Mouse (Mus musculus) MEL (cell line): ENCODE data around the gene Stk4. TPM values are rescaled to one million over a fixed set of nuclear protein-coding genes. Genes with fewer than 3 reads are reported as not detected.

ENCODE experiments used
- DNase-seq: peaks from one replicate; pipeline ENCODE4 v3.0.0; 2011; ENCODE audit warnings: low read depth, low spot score
- H3K27ac ChIP-seq: 2 replicates; pipeline ENCODE4 v1.5.1; 2012; ENCODE audit warnings: low read depth, mild to moderate bottlenecking, control low read depth, low read length, moderate library complexity; ENCODE audit not compliant: control insufficient read depth
- H3K27me3 ChIP-seq, 2 experiments: fragments of 150-350 bp in 1 of 2; sonication (generic) in 1 of 2; 2 replicates each; pipeline ENCODE4 v1.6.1; 2012; ENCODE audit warnings: low read length in 2 of 2, mild to moderate bottlenecking in 2 of 2, improper control_type of control experiment in 1 of 2, moderate library complexity in 1 of 2; ENCODE audit not compliant: insufficient read depth in 2 of 2, control insufficient read depth in 1 of 2
- H3K36me3 ChIP-seq, 2 experiments: 2 replicates each; pipeline ENCODE4 v1.6.1; 2012 to 2014; ENCODE audit warnings: low read length in 2 of 2, improper control_type of control experiment in 1 of 2, inconsistent platforms in 1 of 2, mild to moderate bottlenecking in 1 of 2; ENCODE audit not compliant: insufficient read depth in 2 of 2, control insufficient read depth in 1 of 2
- H3K4me1 ChIP-seq, 2 experiments: fragments of 150-350 bp in 1 of 2; sonication (generic) in 1 of 2; 2 replicates each; pipeline ENCODE4 v1.6.1; 2012; ENCODE audit warnings: low read length in 2 of 2, improper control_type of control experiment in 1 of 2, mild to moderate bottlenecking in 1 of 2; ENCODE audit not compliant: insufficient read depth in 2 of 2, control insufficient read depth in 1 of 2
- H3K4me3 ChIP-seq, 2 experiments: fragments of 150-350 bp in 1 of 2; sonication (generic) in 1 of 2; 2 replicates each; pipeline ENCODE4 v1.5.1; 2012; ENCODE audit warnings: low read depth in 2 of 2, low read length in 2 of 2, mild to moderate bottlenecking in 2 of 2, moderate library complexity in 2 of 2, control low read depth in 1 of 2, improper control_type of control experiment in 1 of 2; ENCODE audit not compliant: control insufficient read depth in 1 of 2, insufficient read depth in 1 of 2
- H3K79me2 ChIP-seq: 2 replicates; pipeline ENCODE4 v1.6.1; 2012; ENCODE audit warnings: mild to moderate bottlenecking, low read length, moderate library complexity; ENCODE audit not compliant: control insufficient read depth, poor library complexity, insufficient read depth
- H3K9ac ChIP-seq: 2 replicates; pipeline ENCODE4 v1.6.1; 2012; ENCODE audit warnings: low read depth, mild to moderate bottlenecking, control low read depth, low read length, moderate library complexity; ENCODE audit not compliant: control insufficient read depth, poor library complexity, severe bottlenecking
- H3K9me3 ChIP-seq: fragments of 150-350 bp; sonication (generic); replicated peaks from 2 replicates; pipeline ENCODE4 v1.6.1; 2012; ENCODE audit warnings: mild to moderate bottlenecking, low read length, improper control_type of control experiment, moderate library complexity; ENCODE audit not compliant: insufficient read depth
- BHLHE40 ChIP-seq: IDR thresholded peaks from 2 replicates; pipeline ENCODE4 v1.6.1; 2012; ENCODE audit warnings: low read depth, mild to moderate bottlenecking, inconsistent platforms, low read length, improper control_type of control experiment, borderline replicate concordance
- CHD1 ChIP-seq: IDR thresholded peaks from 2 replicates; pipeline ENCODE4 v1.6.1; 2012; ENCODE audit warnings: low read depth, mild to moderate bottlenecking, inconsistent platforms, low read length, improper control_type of control experiment
- ELF1 ChIP-seq: IDR thresholded peaks from 2 replicates; pipeline ENCODE4 v1.6.1; 2014; ENCODE audit warnings: low read depth, mild to moderate bottlenecking, inconsistent platforms, low read length, improper control_type of control experiment, moderate library complexity
- ETS1 ChIP-seq: IDR thresholded peaks from 2 replicates; pipeline ENCODE4 v1.6.1; 2012; ENCODE audit warnings: low read depth, mild to moderate bottlenecking, inconsistent platforms, low read length, improper control_type of control experiment, moderate library complexity
- GABPA ChIP-seq: IDR thresholded peaks from 2 replicates; pipeline ENCODE4 v1.6.1; 2012; ENCODE audit warnings: low read depth, mild to moderate bottlenecking, inconsistent platforms, low read length, improper control_type of control experiment, moderate library complexity
- HCFC1 ChIP-seq: IDR thresholded peaks from 2 replicates; pipeline ENCODE4 v1.6.1; 2012; ENCODE audit warnings: low read depth, mild to moderate bottlenecking, inconsistent platforms, low read length, improper control_type of control experiment, moderate library complexity
- KAT2A ChIP-seq: conservative IDR thresholded peaks from 2 replicates; pipeline ENCODE4 v1.6.1; 2012; ENCODE audit warnings: low read depth, low read length, improper control_type of control experiment, inconsistent platforms
- MAFK ChIP-seq: IDR thresholded peaks from 2 replicates; pipeline ENCODE4 v1.6.1; 2011; ENCODE audit warnings: low read depth, mild to moderate bottlenecking, low read length, improper control_type of control experiment, borderline replicate concordance
- MAX ChIP-seq: IDR thresholded peaks from 2 replicates; pipeline ENCODE4 v1.6.1; 2011; ENCODE audit warnings: low read length, improper control_type of control experiment
- MAZ ChIP-seq: IDR thresholded peaks from 2 replicates; pipeline ENCODE4 v1.6.1; 2012; ENCODE audit warnings: low read depth, mild to moderate bottlenecking, inconsistent platforms, low read length, improper control_type of control experiment
- MEF2A ChIP-seq: IDR thresholded peaks from 2 replicates; pipeline ENCODE4 v1.6.1; 2014; ENCODE audit warnings: low read depth, mild to moderate bottlenecking, inconsistent platforms, low read length, improper control_type of control experiment; ENCODE audit not compliant: poor library complexity, insufficient replicate concordance, severe bottlenecking; ENCODE audit errors: extremely low read depth
- MYB ChIP-seq: IDR thresholded peaks from 2 replicates; pipeline ENCODE4 v1.6.1; 2011; ENCODE audit warnings: mild to moderate bottlenecking, low read depth, low read length, improper control_type of control experiment
- MYC ChIP-seq: IDR thresholded peaks from 2 replicates; pipeline ENCODE4 v1.6.1; 2011; ENCODE audit warnings: low read depth, mild to moderate bottlenecking, low read length, improper control_type of control experiment, moderate library complexity
- NRF1 ChIP-seq: IDR thresholded peaks from 2 replicates; pipeline ENCODE4 v1.6.1; 2014; ENCODE audit warnings: low read depth, mild to moderate bottlenecking, inconsistent platforms, low read length, improper control_type of control experiment, moderate library complexity; ENCODE audit not compliant: poor library complexity, insufficient read depth, severe bottlenecking
- POLR2A ChIP-seq, 2 experiments: IDR thresholded peaks; 2 replicates each; pipeline ENCODE4 v1.6.1; 2011 to 2012; ENCODE audit warnings: low read length in 2 of 2, mild to moderate bottlenecking in 2 of 2, control low read depth in 1 of 2, improper control_type of control experiment in 1 of 2, low read depth in 1 of 2, moderate library complexity in 1 of 2; ENCODE audit not compliant: control insufficient read depth in 1 of 2, insufficient read depth in 1 of 2, poor library complexity in 1 of 2
- POLR2AphosphoS2 ChIP-seq: IDR thresholded peaks from 2 replicates; pipeline ENCODE4 v1.6.1; 2011; ENCODE audit warnings: low read length, improper control_type of control experiment
- RAD21 ChIP-seq: IDR thresholded peaks from 2 replicates; pipeline ENCODE4 v1.6.1; 2011; ENCODE audit warnings: mild to moderate bottlenecking, low read depth, low read length, improper control_type of control experiment
- SIN3A ChIP-seq: IDR thresholded peaks from 2 replicates; pipeline ENCODE4 v1.6.1; 2012; ENCODE audit warnings: low read length, improper control_type of control experiment, inconsistent platforms
- TBP ChIP-seq: IDR thresholded peaks from 2 replicates; pipeline ENCODE4 v1.8.0; 2011; ENCODE audit warnings: low read depth, low read length, improper control_type of control experiment
- UBTF ChIP-seq: IDR thresholded peaks from 2 replicates; pipeline ENCODE4 v1.6.1; 2012; ENCODE audit warnings: low read depth, mild to moderate bottlenecking, inconsistent platforms, low read length, improper control_type of control experiment, moderate library complexity, borderline replicate concordance; ENCODE audit not compliant: insufficient read depth
- polyA plus RNA-seq, 2 experiments: library from polyadenylated mRNA; stranded (reverse) in 1 of 2; unstranded in 1 of 2; fragments of >175 nt in 1 of 2; fragments of >200 nt in 1 of 2; gene quantifications; 2 replicates each; pipeline versions ENCODE4 v1.2.1 to v1.2.4; 2012; ENCODE audit warnings: low replicate concordance in 2 of 2, low read depth in 1 of 2; ENCODE audit not compliant: insufficient read length in 2 of 2, insufficient read depth in 1 of 2, missing spikeins in 1 of 2
- total RNA-seq: library from RNA; depleted of rRNA; stranded (reverse); fragments of 300-350 nt; gene quantifications from 2 replicates; pipeline ENCODE4 v1.2.3, GENCODE M21; 2012; rRNA removed

Stk4 gene
- total RNA-seq (41.8 and 46.8 TPM in 2 replicates), polyA plus RNA-seq (10 to 100 TPM in 1 of 2 experiments, not detected in 1; 56.1 TPM)

DNA sequence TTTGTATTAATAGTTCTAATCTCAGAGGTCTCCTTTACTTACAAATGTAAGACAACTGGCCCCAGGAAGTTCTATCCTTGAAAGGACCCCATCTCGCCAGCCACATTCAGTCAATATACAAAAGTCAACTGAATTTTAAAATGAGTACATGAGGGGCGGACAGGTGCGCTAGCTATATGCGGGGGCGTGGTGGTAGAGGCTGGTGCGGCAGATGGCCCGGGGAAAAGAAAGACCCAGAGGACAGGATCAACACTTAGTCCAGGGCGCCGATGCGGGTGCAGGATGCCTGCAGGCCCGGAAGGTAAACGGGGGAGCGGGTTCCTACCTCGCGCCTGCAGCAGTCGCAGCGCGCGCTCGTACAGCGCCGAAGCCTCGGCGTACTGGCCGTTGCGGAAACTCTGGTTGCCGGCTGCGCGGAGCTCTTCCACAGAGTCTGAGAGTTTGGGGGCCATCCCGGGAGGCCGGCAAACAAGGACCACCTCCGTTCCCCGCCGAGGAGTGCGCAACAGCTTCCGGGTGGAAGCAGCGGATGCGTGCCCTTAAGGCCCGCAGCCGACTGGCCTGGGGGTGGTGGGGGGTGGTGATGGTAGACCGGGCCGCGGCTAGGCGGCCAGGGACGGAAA, at the start of gene Stk4:
Stk4 (plus strand) TSS at position 181 of the 623 bp plus-strand sequence.
- Histone ChIP-seq H3K79me2 (peaks cover 46% of the 10 kb centered on the region), H3K36me3 (peaks cover 3 to 24% of the 10 kb centered on the region in 2 experiments), H3K4me3 (peak within 1 kb of the TSS; percentile 86 to 89), H3K4me1 (peaks cover 0 to 18% of the 10 kb centered on the region in 2 experiments; a peak in 3 of 4 replicates), H3K27me3 (no peaks in the 10 kb centered on the region), H3K9ac (peak within 1 kb of the TSS; percentile 89), H3K9me3 (no peaks in the 10 kb centered on the region), H3K27ac (peak within 1 kb of the TSS; percentile 62)
- DNase-seq = peak; percentile 71
- TF ChIP-seq BHLHE40 (no peak), MYC (peak; percentile 14; the same call in 1 of the 2 replicates), ETS1 (no peak), MAFK (no peak), TBP (no peak), MYB (no peak), MEF2A (no peak), SIN3A (peak; percentile 40; the same call in 1 of the 2 replicates), NRF1 (no peak), UBTF (0 out of 2 replicates have a peak, but pooled peaks have one; percentile 62), KAT2A (no peak), CHD1 (no peak), MAZ (0 out of 2 replicates have a peak, but pooled peaks have one; percentile 12), POLR2AphosphoS2 (no peak), POLR2A (IDR thresholded peaks at IDR 0.05; ENCODE audit: control insufficient read depth in 1 of 2, insufficient read depth in 1 of 2, low read depth in 1 of 2, low read length in 2 of 2, poor library complexity in 1 of 2) (no peak), GABPA (no peak), MAX (no peak), RAD21 (no peak), HCFC1 (no peak), ELF1 (no peak)
